Mouse (Mus musculus) stomach, embryonic 16.5 days (tissue): ENCODE measurements around the gene Ankrd35. TPM values are rescaled to one million over a fixed set of nuclear protein-coding genes. Genes with fewer than 3 reads are reported as not detected.
"Not testable (repeated sequence)": the region's sequence is repeated elsewhere in the genome, so short reads cannot be mapped to it uniquely, and the experiment has no call there.

Source experiments
- ATAC-seq: fragments of 200-750 bp; cut with Nextera tagmentation; 2 replicates; pipeline ENCODE4 v1.8.0; 2017; ENCODE audit warnings: moderate number of reproducible peaks, moderate TSS enrichment; ENCODE audit not compliant: insufficient read depth, low FRiP score
- H3K27ac ChIP-seq: fragments of 300-500 bp; sonication (generic); 2 replicates; pipeline ENCODE4 v1.5.1; 2014; ENCODE audit warnings: low read length
- H3K27me3 ChIP-seq: fragments of 300-500 bp; sonication (generic); 2 replicates; pipeline ENCODE4 v1.6.1; 2014; ENCODE audit warnings: low read length, control low read depth, mixed read lengths; ENCODE audit not compliant: control insufficient read depth, insufficient read depth
- H3K36me3 ChIP-seq: fragments of 300-500 bp; sonication (generic); 2 replicates; pipeline ENCODE4 v1.6.1; 2014; ENCODE audit warnings: low read length; ENCODE audit not compliant: control insufficient read depth, insufficient read depth
- H3K4me1 ChIP-seq: fragments of 300-500 bp; sonication (generic); 2 replicates; pipeline ENCODE4 v1.6.1; 2014; ENCODE audit warnings: low read length, control low read depth, mixed read lengths; ENCODE audit not compliant: control insufficient read depth, insufficient read depth
- H3K4me2 ChIP-seq: fragments of 300-500 bp; sonication (generic); 2 replicates; pipeline ENCODE4 v1.6.1; 2014; ENCODE audit warnings: low read depth, low read length, mixed read lengths
- H3K4me3 ChIP-seq: fragments of 300-500 bp; sonication (generic); replicated peaks from 2 replicates; pipeline ENCODE4 v1.5.1; 2014; ENCODE audit warnings: mild to moderate bottlenecking, low read length
- H3K9ac ChIP-seq: fragments of 300-500 bp; sonication (generic); 2 replicates; pipeline ENCODE4 v1.6.1; 2014; ENCODE audit warnings: low read length
- H3K9me3 ChIP-seq: fragments of 300-500 bp; sonication (generic); replicated peaks from 2 replicates; pipeline ENCODE4 v1.6.1; 2016; ENCODE audit warnings: low read length, control low read depth; ENCODE audit not compliant: control insufficient read depth
- WGBS: fragments of 180-500 bp; shearing (Covaris S2); extraction: QIAGEN DNeasy Blood & Tissue Kit; methylation state at CpG from one replicate; pipeline ENCODE4 v1.1.7; 2014; 5-methylcytosine and 5-hydroxymethylcytosine counted together
- polyA plus RNA-seq: library from polyadenylated mRNA; unstranded; fragments of >200 nt; fragmentation: Nextera tagmentation; extraction: Ambion mirVana; gene quantifications from 2 replicates; pipeline ENCODE4 v1.2.1, GENCODE M21; 2015

Gene Ankrd35
- polyA plus RNA-seq, 1 experiment from 2014 or later = 8.0 TPM

- Histone ChIP-seq H3K4me1 (peaks cover 10% of the 10 kb centered on the region; the same call in 1 of the 2 replicates), H3K4me3 (no peak overlapping the region), H3K9me3 (no peaks in the 10 kb centered on the region), H3K27ac (peak overlapping the region; percentile 77; the same call in 1 of the 2 replicates), H3K36me3 (no peaks in the 10 kb centered on the region), H3K27me3 (no peaks in the 10 kb centered on the region), H3K4me2 (no peak overlapping the region), H3K9ac (no peak overlapping the region)
- ATAC-seq = no peak
- WGBS = 33% methylated on average over 12 of the region's 12 CpGs
Observed at GRCm38 (mm10) chr3:96680269-96680956, 10.5 kb downstream of the Ankrd35 start.

GRCm38 (mm10) chr3:96683496-96683895, 13.6 kb downstream of the Ankrd35 start:
- H3K4me3 ChIP-seq = no peak overlapping the region
- ATAC-seq = no peak
- no peaks in the 10 kb centered on the region for H3K9me3 ChIP-seq
- no peak overlapping the region for H3K9ac ChIP-seq
- H3K27me3 ChIP-seq = no peaks in the 10 kb centered on the region; the same call in 1 of the 2 replicates
- 77% methylated on average over 3 of the region's 3 CpGs for WGBS
- H3K4me1 ChIP-seq = peaks cover 10% of the 10 kb centered on the region; the same call in 1 of the 2 replicates
- no peaks in the 10 kb centered on the region for H3K36me3 ChIP-seq
- H3K27ac ChIP-seq = no peak overlapping the region
- no peak overlapping the region for H3K4me2 ChIP-seq

- H3K27me3 ChIP-seq = no peaks in the 10 kb centered on the region; the same call in 1 of the 2 replicates
- H3K27ac ChIP-seq = no peak overlapping the region
- peaks cover 8% of the 10 kb centered on the region; the same call in 1 of the 2 replicates for H3K4me1 ChIP-seq
- peak overlapping the region; percentile 38 for H3K4me3 ChIP-seq
- no peaks in the 10 kb centered on the region for H3K36me3 ChIP-seq
- WGBS = 47% methylated on average over 17 of the region's 17 CpGs
- H3K9ac ChIP-seq = peak overlapping the region; percentile 65
- no peaks in the 10 kb centered on the region for H3K9me3 ChIP-seq
- no peak for ATAC-seq
- peak overlapping the region; percentile 55 for H3K4me2 ChIP-seq
Observed at GRCm38 (mm10) chr3:96684151-96684821, 14.4 kb downstream of the Ankrd35 start.

GRCm38 (mm10) chr3:96684822-96685156, 14.9 kb downstream of the Ankrd35 start:
- H3K36me3 ChIP-seq = no peaks in the 10 kb centered on the region
- WGBS = 20% methylated on average over 28 of the region's 28 CpGs
- peak overlapping the region; percentile 38 for H3K4me3 ChIP-seq
- H3K9ac ChIP-seq = peak overlapping the region; percentile 65
- peaks cover 7% of the 10 kb centered on the region; the same call in 1 of the 2 replicates for H3K4me1 ChIP-seq
- no peaks in the 10 kb centered on the region; the same call in 1 of the 2 replicates for H3K27me3 ChIP-seq
- H3K9me3 ChIP-seq = no peaks in the 10 kb centered on the region
- H3K4me2 ChIP-seq = peak overlapping the region; percentile 55
- no peak overlapping the region for H3K27ac ChIP-seq
- ATAC-seq = no peak

GRCm38 (mm10) chr3:96686057-96686456, 16.1 kb downstream of the Ankrd35 start:
- not testable (repeated sequence) for H3K4me2 ChIP-seq
- WGBS = 93% methylated on average over 5 of the region's 5 CpGs

GRCm38 (mm10) chr3:96688854-96689253, 18.9 kb downstream of the Ankrd35 start:
- Histone ChIP-seq H3K27ac (no peak overlapping the region), H3K4me1 (peaks cover 7% of the 10 kb centered on the region), H3K4me3 (no peak overlapping the region), H3K27me3 (no peaks in the 10 kb centered on the region; the same call in 1 of the 2 replicates), H3K9ac (no peak overlapping the region), H3K36me3 (no peaks in the 10 kb centered on the region), H3K4me2 (no peak overlapping the region), H3K9me3 (no peaks in the 10 kb centered on the region)
- no peak for ATAC-seq
- 74% methylated on average over 11 of the region's 11 CpGs for WGBS

More at GRCm38 (mm10) chr3:96686057-96686456, 16.1 kb downstream of the Ankrd35 start:
- not testable (repeated sequence) for H3K9me3 ChIP-seq, ATAC-seq, H3K36me3 ChIP-seq, H3K27ac ChIP-seq, H3K4me3 ChIP-seq, H3K27me3 ChIP-seq, H3K9ac ChIP-seq, H3K4me1 ChIP-seq

- ATAC-seq = no peak
- WGBS = 55% methylated on average over 3 of the region's 3 CpGs
Observed at GRCm38 (mm10) chr3:96690298-96690697, 20.4 kb downstream of the Ankrd35 start.

GRCm38 (mm10) chr3:96692506-96692905, 22.6 kb downstream of the Ankrd35 start:
- WGBS = 12% methylated on average over 3 of the region's 3 CpGs
- H3K27ac ChIP-seq = peak overlapping the region; percentile 23; the same call in 1 of the 2 replicates
- H3K9ac ChIP-seq = no peak overlapping the region; the same call in 1 of the 2 replicates
- no peaks in the 10 kb centered on the region for H3K27me3 ChIP-seq
- no peak overlapping the region for H3K4me3 ChIP-seq
- no peaks in the 10 kb centered on the region for H3K36me3 ChIP-seq
- H3K9me3 ChIP-seq = no peaks in the 10 kb centered on the region
- no peak for ATAC-seq
- H3K4me2 ChIP-seq = 0 out of 2 replicates have a peak overlapping the region, but pooled peaks have one; percentile 12
- peaks cover 8% of the 10 kb centered on the region for H3K4me1 ChIP-seq

More at GRCm38 (mm10) chr3:96690298-96690697, 20.4 kb downstream of the Ankrd35 start:
- Histone ChIP-seq H3K27me3 (no peaks in the 10 kb centered on the region; the same call in 1 of the 2 replicates), H3K36me3 (no peaks in the 10 kb centered on the region), H3K4me3 (no peak overlapping the region), H3K4me1 (peaks cover 2% of the 10 kb centered on the region; the same call in 1 of the 2 replicates), H3K4me2 (no peak overlapping the region), H3K27ac (no peak overlapping the region), H3K9ac (no peak overlapping the region), H3K9me3 (no peaks in the 10 kb centered on the region)

- H3K36me3 ChIP-seq = no peaks in the 10 kb centered on the region
- H3K4me1 ChIP-seq = peaks cover 16% of the 10 kb centered on the region
- no peak overlapping the region for H3K27ac ChIP-seq
- H3K4me2 ChIP-seq = no peak overlapping the region
- no peak overlapping the region for H3K9ac ChIP-seq
- no peaks in the 10 kb centered on the region for H3K27me3 ChIP-seq
- H3K9me3 ChIP-seq = no peaks in the 10 kb centered on the region
- H3K4me3 ChIP-seq = no peak overlapping the region
- 65% methylated on average over 1 of the region's 1 CpGs for WGBS
- ATAC-seq = no peak
Observed at GRCm38 (mm10) chr3:96693579-96693978, 23.6 kb downstream of the Ankrd35 start.
